Mouse (Mus musculus): Measurements from ENCODE around the gene Ankrd60.

GRCm38 (mm10) chr2:173593841-173594240 lies 15.7 kb upstream of the Ankrd60 start:
- TF ChIP-seq CTCF (IDR thresholded peaks at IDR 0.05; ENCODE audit: low read depth, low read length), result no peak
- no peak for TF ChIP-seq POLR2A (IDR thresholded peaks at IDR 0.05; ENCODE audit: borderline replicate concordance, low read depth, low read length)
